Mouse (Mus musculus) C2C12 (cell line): ENCODE data around the gene Pkd1. TPM values are rescaled to one million over a fixed set of nuclear protein-coding genes. Genes with fewer than 3 reads are reported as not detected.

Experiments used
- H3K27me3 ChIP-seq: one replicate; pipeline ENCODE4 v1.6.1; 2011; ENCODE audit not compliant: control insufficient read depth, insufficient read depth, insufficient read length
- H3K36me3 ChIP-seq: one replicate; pipeline ENCODE4 v1.6.1; 2011; ENCODE audit not compliant: control insufficient read depth, insufficient read depth
- H3K4me3 ChIP-seq: one replicate; pipeline ENCODE4 v1.5.1; 2011; ENCODE audit warnings: mild to moderate bottlenecking, control low read depth; ENCODE audit not compliant: poor library complexity, insufficient read depth, severe bottlenecking
- H3K79me2 ChIP-seq: one replicate; pipeline ENCODE4 v1.6.1; 2011; ENCODE audit not compliant: control insufficient read depth, insufficient read depth
- H3K79me3 ChIP-seq: one replicate; pipeline ENCODE4 v1.6.1; 2011; ENCODE audit warnings: low read depth, control low read depth
- H3ac ChIP-seq: one replicate; pipeline ENCODE3; 2011; ENCODE audit warnings: low read depth; ENCODE audit not compliant: control insufficient read depth, insufficient read length
- CEBPB ChIP-seq: IDR thresholded peaks from one replicate; pipeline ENCODE4 v1.6.1; 2011; ENCODE audit warnings: low read depth, mild to moderate bottlenecking, control low read depth, moderate library complexity
- CTCF ChIP-seq: IDR thresholded peaks from one replicate; pipeline ENCODE4 v1.5.1; 2011; ENCODE audit not compliant: control insufficient read depth, insufficient read depth, insufficient read length
- FOSL1 ChIP-seq: IDR thresholded peaks from one replicate; pipeline ENCODE4 v1.8.0; 2011; ENCODE audit warnings: mild to moderate bottlenecking, low read length; ENCODE audit not compliant: poor library complexity, insufficient read depth, severe bottlenecking
- MAX ChIP-seq: IDR thresholded peaks from one replicate; pipeline ENCODE4 v1.6.1; 2011; ENCODE audit warnings: mild to moderate bottlenecking, control low read depth
- MYOD1 ChIP-seq: IDR thresholded peaks from one replicate; pipeline ENCODE4 v1.6.1; 2011; ENCODE audit warnings: low read depth; ENCODE audit not compliant: control insufficient read depth, insufficient read length
- MYOG ChIP-seq: IDR thresholded peaks from one replicate; pipeline ENCODE4 v1.6.1; 2011; ENCODE audit not compliant: control insufficient read depth, insufficient read length; ENCODE audit errors: extremely low read depth
- USF1 ChIP-seq: IDR thresholded peaks from one replicate; pipeline ENCODE4 v1.6.1; 2011; ENCODE audit warnings: low read depth, mild to moderate bottlenecking, control low read depth, moderate library complexity
- polyA plus RNA-seq: library from polyadenylated mRNA; unstranded; fragments of >200 nt; fragmentation: generic; extraction: Trizol; gene quantifications from one replicate; pipeline ENCODE4 v1.2.1, GENCODE M21; 2012; ENCODE audit warnings: missing spikeins

Pkd1 gene
- polyA plus RNA-seq, 1 experiment, result 50.6 TPM

DNA sequence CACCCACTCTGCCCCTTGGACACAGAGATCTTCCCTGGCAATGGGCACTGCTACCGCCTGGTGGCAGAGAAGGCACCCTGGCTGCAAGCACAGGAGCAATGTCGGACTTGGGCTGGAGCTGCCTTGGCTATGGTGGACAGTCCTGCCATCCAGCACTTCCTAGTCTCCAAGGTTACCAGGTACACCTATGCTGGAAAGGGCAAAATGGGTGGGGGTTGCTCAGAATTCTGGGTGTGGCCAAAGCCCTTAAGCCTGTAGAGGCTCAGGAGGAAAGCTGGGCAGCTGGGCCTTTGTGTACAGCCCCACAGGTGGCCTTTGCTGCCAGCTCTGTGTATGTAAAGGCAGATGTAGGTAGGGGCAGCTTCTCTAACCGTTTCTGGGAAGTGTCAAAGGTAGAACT lies 16.2 kb downstream of the Pkd1 start:
- Histone ChIP-seq H3K27me3 (no peaks in the 10 kb centered on the region), H3K79me3 (peaks cover 15% of the 10 kb centered on the region), H3K36me3 (peaks cover 68% of the 10 kb centered on the region), H3ac (no peak overlapping the region), H3K4me3 (no peak overlapping the region), H3K79me2 (peaks cover 59% of the 10 kb centered on the region)
- TF ChIP-seq FOSL1 (no peak), USF1 (no peak), MAX (no peak), MYOG (no peak), CTCF (no peak), MYOD1 (no peak), CEBPB (no peak)

DNA sequence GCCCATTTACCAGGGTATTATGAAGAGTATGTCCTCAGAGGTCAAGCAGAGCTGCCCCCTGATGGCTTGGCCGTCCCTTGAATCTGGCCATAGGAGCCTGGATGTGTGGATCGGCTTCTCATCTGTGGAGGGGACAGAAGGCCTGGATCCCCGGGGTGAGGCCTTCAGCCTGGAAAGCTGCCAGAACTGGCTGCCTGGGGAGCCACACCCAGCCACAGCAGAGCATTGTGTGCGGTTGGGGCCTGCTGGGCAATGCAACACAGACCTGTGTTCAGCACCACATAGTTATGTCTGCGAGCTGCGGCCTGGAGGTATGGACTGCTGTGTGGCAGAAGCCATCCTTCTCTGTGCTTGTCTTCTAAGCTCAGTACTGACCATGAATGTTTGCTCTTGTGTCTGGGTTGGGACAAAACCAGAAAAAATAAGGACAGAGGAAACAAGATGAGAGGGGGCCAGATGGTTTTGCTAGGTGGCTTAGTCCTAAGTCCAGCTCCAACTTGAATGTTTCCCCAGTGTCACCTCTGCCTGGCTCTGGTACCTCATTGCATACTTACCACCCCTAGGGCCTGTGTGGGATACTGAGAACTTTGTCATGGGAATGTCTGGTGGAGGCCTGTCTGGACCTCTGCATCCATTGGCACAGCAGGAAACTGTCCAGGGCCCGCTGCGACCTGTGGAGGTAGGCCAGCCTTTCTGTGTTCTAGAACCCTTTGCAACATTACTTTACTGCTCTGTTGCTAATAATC lies 17.6 kb downstream of the Pkd1 start:
- Histone ChIP-seq H3K79me2 (peaks cover 45% of the 10 kb centered on the region), H3K27me3 (no peaks in the 10 kb centered on the region), H3K36me3 (peaks cover 73% of the 10 kb centered on the region), H3ac (no peak overlapping the region), H3K4me3 (no peak overlapping the region), H3K79me3 (peaks cover 6% of the 10 kb centered on the region)
- TF ChIP-seq USF1 (no peak), MYOG (no peak), CEBPB (no peak), CTCF (no peak), FOSL1 (no peak)

GRCm38 (mm10) chr17:24569837-24570236 lies 20.2 kb downstream of the Pkd1 start:
- no peak overlapping the region for H3K4me3 ChIP-seq
- peaks cover 26% of the 10 kb centered on the region for H3K79me2 ChIP-seq
- H3K79me3 ChIP-seq, result no peaks in the 10 kb centered on the region
- H3K36me3 ChIP-seq, result peaks cover 70% of the 10 kb centered on the region
- TF ChIP-seq CEBPB (no peak), MAX (no peak), MYOD1 (no peak)
- H3K27me3 ChIP-seq, result no peaks in the 10 kb centered on the region
- H3ac ChIP-seq, result no peak overlapping the region

- TF ChIP-seq FOSL1 (no peak), CTCF (no peak), CEBPB (no peak), MAX (no peak), MYOD1 (no peak), USF1 (no peak), MYOG (no peak)
- no peak overlapping the region for H3ac ChIP-seq
- H3K27me3 ChIP-seq, result no peaks in the 10 kb centered on the region
- H3K79me3 ChIP-seq, result no peaks in the 10 kb centered on the region
- peaks cover 6% of the 10 kb centered on the region for H3K79me2 ChIP-seq
- H3K36me3 ChIP-seq, result peaks cover 43% of the 10 kb centered on the region
- no peak overlapping the region for H3K4me3 ChIP-seq
These were observed 23.1 kb downstream of the Pkd1 start for GRCm38 (mm10) chr17:24572651-24573245.

GRCm38 (mm10) chr17:24573811-24574210 lies 24.2 kb downstream of the Pkd1 start:
- Histone ChIP-seq H3K79me3 (no peaks in the 10 kb centered on the region), H3K27me3 (no peaks in the 10 kb centered on the region), H3K79me2 (no peaks in the 10 kb centered on the region), H3K36me3 (peaks cover 42% of the 10 kb centered on the region), H3K4me3 (no peak overlapping the region), H3ac (no peak overlapping the region)
- TF ChIP-seq MAX (no peak), CEBPB (no peak), MYOG (no peak), MYOD1 (no peak), CTCF (no peak), FOSL1 (no peak), USF1 (no peak)
